Mouse (Mus musculus): Measurements from ENCODE around the gene Itgal.
A peak's percentile ranks its signal among the peaks of the same experiment; 100 is the strongest.
"Not testable (repeated sequence)": the region's sequence is repeated elsewhere in the genome, so short reads cannot be mapped to it uniquely, and the experiment has no call there.

Gene Itgal

DNA sequence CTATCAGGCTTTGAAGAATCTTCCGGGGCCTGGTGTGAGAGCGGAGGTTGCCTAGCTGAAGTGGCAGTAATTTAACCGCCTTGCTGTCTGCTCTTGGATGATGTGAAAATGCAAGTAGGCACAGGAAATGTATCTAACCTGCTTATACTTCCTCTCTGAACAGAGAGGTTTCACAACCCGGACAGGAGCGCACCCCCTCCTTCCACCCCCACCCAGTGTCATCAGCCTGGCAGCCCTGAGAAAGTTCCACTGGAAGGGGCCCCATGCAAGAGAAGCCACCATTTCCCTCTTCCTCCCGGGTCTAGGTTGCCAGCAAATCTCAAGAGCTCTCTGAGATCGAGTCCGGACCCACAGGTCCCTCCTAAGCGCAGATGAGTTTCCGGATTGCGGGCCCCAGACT, at the start of gene Itgal:
Itgal (plus strand) TSS at position 163 of the 400 bp plus-strand sequence.
- no peak for DNase-seq

GRCm38 (mm10) chr7:127250511-127250910, 45.5 kb upstream of the Itgal start:
- DNase-seq, result not testable (repeated sequence)

DNA sequence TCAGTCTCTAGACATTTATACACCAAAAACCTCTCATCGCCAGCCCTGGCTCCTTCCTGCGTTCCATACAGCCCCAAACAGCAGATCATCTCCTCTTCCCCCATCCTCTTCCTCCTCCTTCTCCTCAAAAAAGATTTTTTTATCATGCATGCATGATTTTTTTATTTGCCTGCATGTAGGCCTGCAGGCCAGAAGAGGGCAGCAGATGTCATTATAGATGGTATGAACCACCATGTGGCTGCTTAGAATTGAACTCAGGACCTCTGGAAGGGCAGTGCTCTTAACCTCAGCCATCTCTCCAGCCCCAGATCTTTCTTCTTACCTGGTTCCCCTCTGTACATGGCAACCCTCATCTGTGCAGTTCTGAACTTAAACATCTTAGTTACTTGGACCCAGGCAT, 43.6 kb upstream of the Itgal start:
- DNase-seq, result peak; percentile 38 to 51

DNA sequence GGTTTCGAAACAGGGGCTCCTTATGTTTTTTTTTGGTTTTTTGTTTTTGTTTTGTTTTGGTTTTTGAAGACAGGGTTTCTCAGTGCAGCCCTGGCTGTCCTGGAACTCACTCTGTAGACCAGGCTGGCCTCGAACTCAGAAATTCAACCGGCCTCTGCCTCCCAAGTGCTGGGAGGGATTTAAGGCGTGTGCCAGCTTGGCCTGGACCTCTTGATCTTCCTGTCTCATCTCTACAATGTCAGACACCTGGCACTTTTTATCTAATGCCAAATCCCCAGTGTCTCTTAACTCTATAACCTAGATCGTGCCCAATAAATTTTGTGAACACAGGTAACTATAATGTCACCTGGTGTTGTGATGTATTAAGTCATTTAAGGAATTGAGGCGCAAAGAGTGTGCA, 42.7 kb upstream of the Itgal start:
- DNase-seq, result no peak

DNA sequence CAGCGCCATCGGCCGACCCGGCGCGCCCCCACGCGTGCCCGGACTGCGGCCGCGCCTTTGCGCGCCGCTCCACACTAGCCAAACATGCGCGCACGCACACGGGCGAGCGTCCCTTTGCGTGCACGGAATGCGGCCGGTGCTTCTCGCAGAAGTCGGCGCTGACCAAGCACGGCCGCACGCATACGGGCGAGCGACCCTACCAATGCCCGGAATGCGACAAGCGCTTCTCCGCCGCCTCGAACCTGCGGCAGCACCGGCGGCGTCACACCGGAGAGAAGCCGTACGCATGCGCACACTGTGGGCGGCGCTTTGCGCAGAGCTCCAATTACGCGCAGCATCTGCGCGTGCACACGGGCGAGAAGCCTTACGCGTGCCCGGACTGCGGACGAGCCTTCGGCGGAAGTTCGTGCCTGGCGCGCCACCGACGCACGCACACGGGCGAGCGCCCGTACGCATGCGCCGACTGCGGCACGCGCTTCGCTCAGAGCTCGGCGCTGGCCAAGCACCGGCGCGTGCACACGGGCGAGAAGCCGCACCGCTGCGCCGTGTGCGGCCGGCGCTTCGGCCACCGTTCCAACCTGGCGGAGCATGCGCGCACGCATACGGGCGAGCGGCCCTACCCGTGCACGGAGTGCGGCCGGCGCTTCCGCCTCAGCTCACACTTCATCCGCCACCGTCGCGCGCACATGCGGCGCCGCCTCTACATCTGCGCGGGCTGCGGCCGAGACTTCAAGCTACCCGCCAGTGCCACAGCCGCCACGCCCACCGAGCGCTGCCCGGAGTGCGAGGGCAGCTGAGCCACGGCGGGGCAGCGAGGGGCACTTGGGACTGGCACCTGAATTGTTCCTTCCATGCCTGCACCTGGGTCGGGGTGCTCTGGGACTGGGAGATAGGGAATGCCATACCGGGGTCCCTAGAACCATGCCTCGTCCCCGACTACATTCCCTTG, 42.0 kb upstream of the Itgal start:
- DNase-seq, result peak; percentile 98

DNA sequence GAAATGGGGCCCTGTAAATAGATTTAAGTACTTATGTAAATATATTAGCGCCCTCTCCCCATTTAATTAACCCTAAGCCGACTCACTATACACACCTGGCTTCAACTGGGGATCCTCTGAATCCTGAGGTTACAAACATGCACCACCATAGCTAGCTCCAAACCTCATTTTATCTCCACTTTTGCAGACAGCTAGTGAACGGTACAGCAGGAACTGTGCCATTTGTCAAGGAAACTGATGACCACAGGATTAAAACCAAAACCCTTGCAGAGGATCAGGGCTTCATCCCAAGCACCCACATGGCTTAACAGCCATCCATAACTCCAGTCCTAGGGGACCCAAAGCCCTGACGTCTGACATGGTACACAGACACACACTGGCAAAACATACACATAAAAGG, 41.1 kb upstream of the Itgal start:
- no peak for DNase-seq

DNA sequence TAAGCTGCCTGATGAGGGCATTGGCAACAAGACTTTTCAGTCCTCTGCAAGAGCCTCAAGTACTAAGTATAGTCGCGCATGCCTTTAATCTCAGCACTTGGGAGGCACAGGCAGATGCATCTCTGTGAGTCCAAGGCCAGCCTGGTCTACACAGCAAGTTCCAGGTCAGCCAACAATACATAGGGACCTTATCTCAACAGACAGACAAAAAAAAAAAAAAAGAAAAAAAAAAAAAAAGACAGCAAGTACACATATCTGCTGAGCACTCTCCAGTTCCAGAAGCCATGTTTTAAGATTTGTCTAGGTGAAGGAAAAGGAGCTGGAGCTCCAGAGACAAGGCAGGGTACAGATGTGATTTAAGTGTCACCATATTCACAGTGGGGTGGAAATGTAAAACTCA, 40.1 kb upstream of the Itgal start:
- DNase-seq, result no peak

- no peak for DNase-seq
These were observed 39.5 kb upstream of the Itgal start for GRCm38 (mm10) chr7:127256518-127256917.

- no peak for DNase-seq
These were observed 36.7 kb upstream of the Itgal start for GRCm38 (mm10) chr7:127259186-127259905.

GRCm38 (mm10) chr7:127260309-127261111, 35.5 kb upstream of the Itgal start, which contains the start of gene Dctpp1:
Dctpp1 (minus strand) TSS chr7:127260709.
- DNase-seq, result peak; percentile 97

DNA sequence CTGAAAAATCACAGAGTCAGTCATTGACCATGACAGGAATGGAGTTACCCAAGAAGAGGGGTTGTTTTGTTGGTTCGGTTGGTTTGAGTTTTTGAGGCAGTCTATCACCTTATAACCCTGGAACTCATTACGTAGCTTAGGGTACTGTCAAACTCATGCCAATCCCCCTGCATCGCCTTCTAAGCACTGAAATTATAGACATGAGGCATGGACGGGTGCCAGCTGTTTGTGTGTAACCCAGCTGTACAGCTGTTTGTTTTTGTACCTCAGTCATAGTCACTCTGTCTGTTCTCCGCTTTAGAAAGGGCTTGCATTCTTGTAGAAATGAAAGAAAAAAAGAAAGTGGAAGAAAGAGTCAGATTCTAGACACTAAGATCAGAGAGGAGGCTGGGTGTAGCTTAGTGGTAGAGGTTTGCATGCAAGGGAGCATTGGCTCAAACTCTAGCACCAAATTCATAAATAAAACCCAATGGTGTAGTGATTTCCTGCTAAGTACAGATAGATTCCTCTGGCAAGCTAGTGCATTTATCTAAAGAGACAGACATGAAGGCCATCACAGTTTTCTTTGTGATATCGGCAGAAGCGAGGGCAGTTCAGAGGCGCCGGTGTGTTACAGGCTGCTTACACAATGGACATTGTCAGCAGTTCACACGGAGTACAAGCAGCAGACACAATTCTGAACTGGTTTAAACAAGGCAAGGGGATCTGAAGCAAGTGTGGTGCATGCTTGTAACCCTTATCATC, 33.7 kb upstream of the Itgal start:
- no peak for DNase-seq

DNA sequence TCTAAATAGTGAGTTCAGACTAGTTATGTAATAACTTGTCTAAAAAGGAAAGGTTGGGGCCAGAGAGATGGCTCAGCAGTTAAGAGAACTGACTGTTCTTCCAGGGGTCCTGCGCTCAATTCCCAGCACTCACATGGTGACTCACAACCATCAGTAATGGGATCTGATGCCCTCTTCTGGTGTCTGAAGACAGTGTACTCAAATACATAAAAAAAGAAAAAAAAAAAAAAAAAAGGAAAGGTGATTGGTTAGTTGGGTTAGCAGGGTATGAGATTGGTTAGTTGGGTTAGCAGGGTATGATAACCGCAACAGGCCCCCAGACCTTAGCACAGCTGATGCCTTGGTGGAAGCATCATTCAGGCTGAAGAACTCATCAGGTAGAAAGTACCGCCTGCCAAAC, 32.5 kb upstream of the Itgal start:
- DNase-seq, result no peak

- no peak for DNase-seq
These were observed 25.8 kb upstream of the Itgal start for GRCm38 (mm10) chr7:127270256-127270655.

- no peak for DNase-seq
These were observed 25.4 kb upstream of the Itgal start for GRCm38 (mm10) chr7:127270666-127271065.

- DNase-seq, result no peak
These were observed 25.0 kb upstream of the Itgal start for GRCm38 (mm10) chr7:127271093-127271492.

- no peak for DNase-seq
These were observed 23.5 kb upstream of the Itgal start for GRCm38 (mm10) chr7:127272566-127272965.

GRCm38 (mm10) chr7:127273118-127273923, 22.7 kb upstream of the Itgal start:
- DNase-seq, result peak in 1 of 2 experiments; percentile 67

GRCm38 (mm10) chr7:127273925-127274789, 21.9 kb upstream of the Itgal start, which contains the start of gene Sephs2:
Sephs2 (minus strand) TSS chr7:127274055.
- DNase-seq, result peak; percentile 98 to 99

DNA sequence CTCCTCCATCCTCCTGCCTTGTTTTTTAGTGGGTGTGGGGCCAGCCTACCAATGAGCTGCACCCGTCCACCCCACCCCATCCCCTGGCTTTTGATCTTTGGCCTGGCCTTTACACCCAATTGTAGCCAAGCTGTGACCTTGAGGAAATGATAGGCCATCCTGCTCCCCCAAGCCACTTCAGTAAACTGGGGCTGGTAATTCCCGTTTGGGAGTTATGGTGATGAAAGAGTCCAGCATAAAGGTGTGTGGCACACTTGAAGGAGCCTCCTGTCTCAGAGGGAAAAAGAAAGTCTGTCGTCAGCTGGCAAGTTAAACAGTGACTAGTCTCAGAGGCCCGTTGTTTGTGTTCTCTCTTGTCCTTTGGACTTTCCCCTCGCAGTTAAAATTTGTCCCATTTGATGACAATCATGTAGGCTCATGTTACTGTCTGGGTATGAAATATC, 19.5 kb upstream of the Itgal start:
- no peak for DNase-seq

DNA sequence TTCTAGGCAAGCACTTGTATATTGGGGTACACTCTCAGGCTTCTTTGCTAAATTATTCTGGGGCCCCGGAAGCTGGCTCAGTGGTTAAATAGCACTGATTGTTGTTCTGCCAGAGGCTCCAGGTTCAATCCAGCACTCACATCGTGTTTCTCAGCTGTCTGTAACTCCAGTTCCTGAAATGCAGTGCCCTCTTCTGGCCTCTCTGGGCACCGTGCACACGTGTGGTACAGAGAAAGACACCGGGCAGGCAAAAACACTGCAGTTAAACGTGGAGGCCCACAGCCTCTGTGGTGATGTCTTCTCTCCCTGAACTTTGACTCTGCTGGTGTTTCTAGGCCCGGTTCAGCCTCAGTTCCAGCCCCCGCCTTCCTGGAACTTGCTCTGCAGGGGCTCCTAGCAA, 17.7 kb upstream of the Itgal start:
- peak; percentile 40 to 57 for DNase-seq
